Mouse (Mus musculus) layer of hippocampus, adult 2 months (tissue): Measurements from ENCODE around the gene Spryd3. TPM values are rescaled to one million over a fixed set of nuclear protein-coding genes. Genes with fewer than 3 reads are reported as not detected.
A peak's percentile ranks its signal among the peaks of the same experiment; 100 is the strongest.

ENCODE experiments used
- DNase-seq, 2 experiments: peaks; one replicate each; pipeline ENCODE4 v3.0.0; 2022; ENCODE audit warnings: low spot score in 2 of 2
- H3K27ac ChIP-seq: fragments of 200-600 bp; 2 replicates; pipeline ENCODE4 v1.8.1; 2022
- H3K4me3 ChIP-seq: fragments of 200-600 bp; 2 replicates; pipeline ENCODE4 v1.8.1; 2022; ENCODE audit warnings: mild to moderate bottlenecking
- CTCF ChIP-seq: fragments of 200-600 bp; conservative IDR thresholded peaks from 2 replicates; pipeline ENCODE4 v1.8.1; 2022; ENCODE audit warnings: antibody characterized with exemption, mild to moderate bottlenecking, moderate library complexity
- total RNA-seq, 2 experiments: library from RNA; stranded (reverse); gene quantifications; 2 replicates each; pipeline ENCODE4 v1.2.3; 2021

The Spryd3 gene
- total RNA-seq, 2 experiments from 2014 or later = 151 to 155 TPM

- Histone ChIP-seq H3K4me3 (no peak overlapping the region), H3K27ac (no peak overlapping the region)
- DNase-seq = no peak
- no peak for TF ChIP-seq CTCF
These were observed 58.8 kb downstream of the Spryd3 start for GRCm38 (mm10) chr15:102077111-102077677.

- no peak for DNase-seq
- H3K4me3 ChIP-seq = peak overlapping the region; percentile 84
- no peak for TF ChIP-seq CTCF
- peak overlapping the region; percentile 98; the same call in 1 of the 2 replicates for H3K27ac ChIP-seq
These were observed 61.0 kb downstream of the Spryd3 start for GRCm38 (mm10) chr15:102074876-102075585.

GRCm38 (mm10) chr15:102074070-102074731 is 61.8 kb downstream of the Spryd3 start:
- peak overlapping the region; percentile 84 for H3K4me3 ChIP-seq
- DNase-seq = peak in 1 of 2 experiments; percentile 54
- no peak for TF ChIP-seq CTCF
- H3K27ac ChIP-seq = peak overlapping the region; percentile 98

GRCm38 (mm10) chr15:102073559-102074069 is 62.4 kb downstream of the Spryd3 start, which contains the start of gene Eif4b:
TSS of gene Eif4b (plus strand) at chr15:102073773.
- 0 out of 2 replicates have a peak, but pooled peaks have one; percentile 7 for TF ChIP-seq CTCF
- peak; percentile 98 to 99 for DNase-seq
- H3K27ac ChIP-seq = peak within 1 kb of the TSS; percentile 98
- peak within 1 kb of the TSS; percentile 84 for H3K4me3 ChIP-seq

- no peak for TF ChIP-seq CTCF
- H3K4me3 ChIP-seq = peak overlapping the region; percentile 84
- no peak for DNase-seq
- peak overlapping the region; percentile 98 for H3K27ac ChIP-seq
These were observed 63.0 kb downstream of the Spryd3 start for GRCm38 (mm10) chr15:102072963-102073558.

GRCm38 (mm10) chr15:102070476-102071467 is 65.3 kb downstream of the Spryd3 start:
- Histone ChIP-seq H3K4me3 (no peak overlapping the region), H3K27ac (no peak overlapping the region)
- no peak for DNase-seq
- TF ChIP-seq CTCF = no peak

Other genes starting within 250 kb of the Spryd3 start
- gene Krt76, start 243.3 kb downstream of the Spryd3 start, total RNA-seq = not detected
- gene Krt4, start 211.5 kb downstream of the Spryd3 start, total RNA-seq = not detected
- gene Krt79, start 195.9 kb downstream of the Spryd3 start, total RNA-seq = not detected
- not detected for gene Krt78, start 181.9 kb downstream of the Spryd3 start, total RNA-seq
- gene Krt8, start 131.8 kb downstream of the Spryd3 start, total RNA-seq = under 1 TPM in 1 of 2 experiments, not detected in 1; 0.26 TPM
- under 1 TPM; 0.32 to 0.67 TPM for gene Krt18, start 108.1 kb downstream of the Spryd3 start, total RNA-seq
- 100 to 1,000 TPM; 196 to 199 TPM for gene Eif4b, start 62.5 kb downstream of the Spryd3 start, total RNA-seq
- 10 to 100 TPM; 18.4 to 25.0 TPM for gene Tns2, start 35.8 kb downstream of the Spryd3 start, total RNA-seq
- gene Igfbp6, start 8.1 kb upstream of the Spryd3 start, total RNA-seq = 1 to 10 TPM; 6.9 to 7.7 TPM
- gene Soat2, start 14.3 kb upstream of the Spryd3 start, total RNA-seq = not detected
- gene Zfp740, start 67.0 kb upstream of the Spryd3 start, total RNA-seq = 10 to 100 TPM; 68.3 to 76.5 TPM
- gene Csad, start 68.5 kb upstream of the Spryd3 start, total RNA-seq = 10 to 100 TPM; 39.5 to 40.4 TPM
- gene Itgb7, start 95.7 kb upstream of the Spryd3 start, total RNA-seq = 1 to 10 TPM; 1.0 to 3.9 TPM
- 10 to 100 TPM; 12.2 to 14.1 TPM for gene Rarg, start 121.3 kb upstream of the Spryd3 start, total RNA-seq
- not detected for gene Gm9918, start 134.3 kb upstream of the Spryd3 start, total RNA-seq
- gene Mfsd5, start 143.2 kb upstream of the Spryd3 start, total RNA-seq = 10 to 100 TPM; 34.2 to 40.9 TPM
- gene Espl1, start 160.0 kb upstream of the Spryd3 start, total RNA-seq = 1 to 10 TPM; 1.7 to 2.1 TPM
- 100 to 1,000 TPM; 433 to 437 TPM for gene Pfdn5, start 189.9 kb upstream of the Spryd3 start, total RNA-seq
- 10 to 100 TPM; 61.0 to 70.2 TPM for gene Myg1, start 195.5 kb upstream of the Spryd3 start, total RNA-seq
- 10 to 100 TPM; 24.5 to 26.5 TPM for gene Aaas, start 214.5 kb upstream of the Spryd3 start, total RNA-seq
- gene Sp7, start 230.9 kb upstream of the Spryd3 start, total RNA-seq = under 1 TPM; 0.32 to 0.49 TPM